Mouse (Mus musculus) lung, postnatal 0 days (tissue): Measurements from ENCODE around the gene Arhgap32.

ENCODE experiments used
- CTCF ChIP-seq: IDR thresholded peaks from 2 replicates; pipeline ENCODE4 v1.5.1; 2016; ENCODE audit warnings: antibody characterized with exemption, mild to moderate bottlenecking
- EP300 ChIP-seq: IDR thresholded peaks from 2 replicates; pipeline ENCODE4 v1.6.1; 2016; ENCODE audit warnings: antibody characterized with exemption, mild to moderate bottlenecking, control low read depth

GRCm38 (mm10) chr9:32292686-32293085 is 176.8 kb downstream of the Arhgap32 start:
- TF ChIP-seq CTCF (no peak), EP300 (no peak)
